Mouse (Mus musculus) C2C12 (cell line): Measurements from ENCODE around the gene Gm10644. TPM values are rescaled to one million over a fixed set of nuclear protein-coding genes. Genes with fewer than 3 reads are reported as not detected.

Experiments
- H3K27me3 ChIP-seq: one replicate; pipeline ENCODE4 v1.6.1; 2011; ENCODE audit not compliant: control insufficient read depth, insufficient read depth, insufficient read length
- H3K36me3 ChIP-seq: one replicate; pipeline ENCODE4 v1.6.1; 2011; ENCODE audit not compliant: control insufficient read depth, insufficient read depth
- H3K4me3 ChIP-seq: one replicate; pipeline ENCODE4 v1.5.1; 2011; ENCODE audit warnings: mild to moderate bottlenecking, control low read depth; ENCODE audit not compliant: poor library complexity, insufficient read depth, severe bottlenecking
- H3K79me2 ChIP-seq: one replicate; pipeline ENCODE4 v1.6.1; 2011; ENCODE audit not compliant: control insufficient read depth, insufficient read depth
- H3K79me3 ChIP-seq: one replicate; pipeline ENCODE4 v1.6.1; 2011; ENCODE audit warnings: low read depth, control low read depth
- H3ac ChIP-seq: one replicate; pipeline ENCODE3; 2011; ENCODE audit warnings: low read depth; ENCODE audit not compliant: control insufficient read depth, insufficient read length
- CEBPB ChIP-seq: IDR thresholded peaks from one replicate; pipeline ENCODE4 v1.6.1; 2011; ENCODE audit warnings: low read depth, mild to moderate bottlenecking, control low read depth, moderate library complexity
- CTCF ChIP-seq: IDR thresholded peaks from one replicate; pipeline ENCODE4 v1.5.1; 2011; ENCODE audit not compliant: control insufficient read depth, insufficient read depth, insufficient read length
- FOSL1 ChIP-seq: IDR thresholded peaks from one replicate; pipeline ENCODE4 v1.8.0; 2011; ENCODE audit warnings: mild to moderate bottlenecking, low read length; ENCODE audit not compliant: poor library complexity, insufficient read depth, severe bottlenecking
- MAX ChIP-seq: IDR thresholded peaks from one replicate; pipeline ENCODE4 v1.6.1; 2011; ENCODE audit warnings: mild to moderate bottlenecking, control low read depth
- MYOD1 ChIP-seq: IDR thresholded peaks from one replicate; pipeline ENCODE4 v1.6.1; 2011; ENCODE audit warnings: low read depth; ENCODE audit not compliant: control insufficient read depth, insufficient read length
- MYOG ChIP-seq: IDR thresholded peaks from one replicate; pipeline ENCODE4 v1.6.1; 2011; ENCODE audit not compliant: control insufficient read depth, insufficient read length; ENCODE audit errors: extremely low read depth
- USF1 ChIP-seq: IDR thresholded peaks from one replicate; pipeline ENCODE4 v1.6.1; 2011; ENCODE audit warnings: low read depth, mild to moderate bottlenecking, control low read depth, moderate library complexity
- polyA plus RNA-seq: library from polyadenylated mRNA; unstranded; fragments of >200 nt; fragmentation: generic; extraction: Trizol; gene quantifications from one replicate; pipeline ENCODE4 v1.2.1, GENCODE M21; 2012; ENCODE audit warnings: missing spikeins

Gene Gm10644
- polyA plus RNA-seq, 1 experiment = 0.08 TPM

DNA sequence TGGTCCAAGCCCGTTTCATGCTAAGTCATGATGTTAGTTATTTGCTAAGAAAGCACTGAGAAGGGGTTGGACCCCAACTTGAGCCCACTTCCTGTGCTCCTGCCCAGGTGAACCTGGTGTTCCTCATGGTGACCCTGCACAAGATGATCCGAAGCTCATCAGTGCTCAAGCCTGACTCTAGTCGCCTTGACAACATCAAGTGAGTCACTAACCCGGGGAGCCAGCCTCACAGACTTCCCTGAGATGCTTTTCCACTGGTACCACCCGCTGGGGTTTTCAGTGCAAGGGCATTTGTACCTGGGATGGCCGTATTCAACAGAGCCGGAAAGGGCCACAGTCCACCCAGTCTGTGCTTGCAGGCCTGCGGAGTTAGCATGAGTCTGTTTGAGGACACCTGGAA is 19.6 kb downstream of the Gm10644 start:
- no peaks in the 10 kb centered on the region for H3K27me3 ChIP-seq

GRCm38 (mm10) chr8:83934994-83935393 is 20.0 kb downstream of the Gm10644 start:
- no peaks in the 10 kb centered on the region for H3K79me3 ChIP-seq
- peaks cover 20% of the 10 kb centered on the region for H3K36me3 ChIP-seq

More for the DNA sequence above, 19.6 kb downstream of the Gm10644 start:
- TF ChIP-seq FOSL1 = no peak
- TF ChIP-seq MYOG = no peak
- TF ChIP-seq MAX = no peak
- no peak for TF ChIP-seq CTCF
- no peak for TF ChIP-seq CEBPB
- TF ChIP-seq MYOD1 = no peak
- TF ChIP-seq USF1 = no peak
- Histone ChIP-seq H3K79me2 (no peaks in the 10 kb centered on the region), H3K79me3 (no peaks in the 10 kb centered on the region), H3K36me3 (peaks cover 17% of the 10 kb centered on the region), H3K4me3 (no peak overlapping the region), H3ac (no peak overlapping the region)

DNA sequence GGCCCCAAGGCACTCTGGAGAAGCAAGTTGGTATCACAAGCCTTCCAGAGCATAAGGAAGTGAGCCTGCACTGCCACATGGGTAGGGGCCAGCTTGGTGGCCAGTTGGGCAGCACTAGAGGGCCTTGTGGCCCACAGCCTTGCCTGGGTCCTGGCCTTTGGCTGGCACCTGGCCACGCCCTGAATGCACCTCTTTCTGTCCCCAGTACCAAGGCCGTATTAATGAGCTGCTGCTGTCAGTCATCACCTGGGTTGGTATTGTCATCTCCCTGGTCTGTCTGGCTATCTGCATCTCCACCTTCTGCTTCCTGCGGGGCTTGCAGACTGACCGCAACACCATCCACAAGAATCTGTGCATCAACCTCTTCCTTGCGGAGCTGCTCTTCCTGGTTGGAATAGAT is 20.8 kb downstream of the Gm10644 start:
- TF ChIP-seq CTCF (no peak), FOSL1 (no peak), CEBPB (no peak), USF1 (no peak), MYOG (no peak), MAX (no peak), MYOD1 (no peak)
- Histone ChIP-seq H3K79me3 (no peaks in the 10 kb centered on the region), H3ac (no peak overlapping the region), H3K4me3 (no peak overlapping the region), H3K36me3 (peaks cover 22% of the 10 kb centered on the region), H3K79me2 (no peaks in the 10 kb centered on the region), H3K27me3 (no peaks in the 10 kb centered on the region)

More at GRCm38 (mm10) chr8:83934994-83935393, 20.0 kb downstream of the Gm10644 start:
- no peaks in the 10 kb centered on the region for H3K27me3 ChIP-seq
- TF ChIP-seq MYOD1 (no peak), MYOG (no peak)
- no peak overlapping the region for H3ac ChIP-seq
- no peaks in the 10 kb centered on the region for H3K79me2 ChIP-seq
- no peak overlapping the region for H3K4me3 ChIP-seq

DNA sequence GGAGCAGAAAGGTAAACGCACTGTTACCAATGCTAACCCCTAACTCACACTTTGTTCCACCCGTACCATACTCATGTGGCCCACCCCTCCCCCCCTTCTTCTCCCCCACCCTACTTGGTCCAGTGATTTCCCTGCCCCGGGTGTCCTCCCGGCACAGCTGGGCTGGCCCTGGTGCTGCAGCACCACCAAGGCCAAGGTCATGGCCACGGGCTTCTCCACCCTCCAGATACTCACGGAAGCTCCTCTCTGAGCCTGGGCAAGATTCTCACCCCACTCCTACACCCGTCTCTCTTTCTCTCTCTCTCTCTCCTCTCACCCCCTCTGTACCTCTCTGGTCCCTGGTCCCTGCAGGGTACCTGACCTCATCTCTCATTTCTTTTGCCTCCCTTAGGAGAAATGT is 28.7 kb downstream of the Gm10644 start:
- TF ChIP-seq FOSL1 (no peak), CTCF (no peak), USF1 (no peak), MAX (no peak), MYOD1 (no peak), MYOG (no peak), CEBPB (no peak)
- Histone ChIP-seq H3K79me3 (no peaks in the 10 kb centered on the region), H3K27me3 (no peaks in the 10 kb centered on the region), H3K36me3 (peaks cover 5% of the 10 kb centered on the region), H3ac (no peak overlapping the region), H3K4me3 (no peak overlapping the region), H3K79me2 (no peaks in the 10 kb centered on the region)

- no peaks in the 10 kb centered on the region for H3K27me3 ChIP-seq
- no peaks in the 10 kb centered on the region for H3K79me2 ChIP-seq
- H3ac ChIP-seq = no peak overlapping the region
- TF ChIP-seq MYOD1 (no peak), FOSL1 (no peak), USF1 (no peak), CEBPB (no peak), CTCF (no peak), MYOG (no peak), MAX (no peak)
- no peak overlapping the region for H3K4me3 ChIP-seq
- H3K36me3 ChIP-seq = no peaks in the 10 kb centered on the region
- H3K79me3 ChIP-seq = no peaks in the 10 kb centered on the region
Observed at GRCm38 (mm10) chr8:83924585-83924984, 30.4 kb downstream of the Gm10644 start.

GRCm38 (mm10) chr8:83922727-83923126 is 32.3 kb downstream of the Gm10644 start:
- no peaks in the 10 kb centered on the region for H3K27me3 ChIP-seq
- no peak overlapping the region for H3K4me3 ChIP-seq
- no peaks in the 10 kb centered on the region for H3K36me3 ChIP-seq
- TF ChIP-seq MYOG = no peak
- no peak for TF ChIP-seq FOSL1
- TF ChIP-seq MYOD1 = no peak
- TF ChIP-seq MAX = no peak
- TF ChIP-seq CEBPB = no peak
- TF ChIP-seq CTCF = no peak
- no peak for TF ChIP-seq USF1
- H3ac ChIP-seq = no peak overlapping the region
- H3K79me3 ChIP-seq = no peaks in the 10 kb centered on the region
- no peaks in the 10 kb centered on the region for H3K79me2 ChIP-seq
